Comparison of ENCODE assay signal across 7 mouse cellular contexts in the genomic region with DNA sequence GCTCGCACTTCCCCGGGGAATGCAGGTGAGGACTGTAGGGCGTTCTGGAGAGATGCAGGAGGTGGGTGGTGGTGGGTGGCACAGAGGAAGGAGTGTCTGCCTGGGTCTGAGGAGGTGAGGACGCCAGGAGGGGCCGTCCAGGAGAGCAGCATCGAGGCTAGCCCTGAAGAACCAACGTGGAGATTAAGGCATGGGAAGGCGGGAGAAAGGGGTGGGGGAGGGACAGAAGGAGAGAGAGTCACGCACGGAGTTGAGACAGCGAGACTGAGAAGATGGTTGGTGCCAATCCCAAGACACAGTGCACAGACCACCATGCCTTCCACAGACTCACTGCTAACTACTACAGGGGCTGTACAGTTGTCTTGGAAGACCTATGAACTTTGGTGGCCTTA. TPM values are rescaled to one million over a fixed set of nuclear protein-coding genes. Genes with fewer than 3 reads are reported as not detected.
A peak's percentile ranks its signal among the peaks of the same experiment; 100 is the strongest.
DNase-seq lines count a peak whose midpoint lies in the region; ATAC-seq and TF ChIP-seq lines count a peak whose summit lies in the region.

No protein-coding gene starts in this region.

- H3K4me2 ChIP-seq in lung, postnatal 0 days (replicated peaks; ENCODE audit: low read depth, low read length), result peak overlapping the region; percentile 83
- H3K4me2 ChIP-seq in forebrain, embryonic 14.5 days (ENCODE audit: low read length), result peak overlapping the region; percentile 52
- H3K4me2 ChIP-seq in liver, embryonic 14.5 days (ENCODE audit: low read depth), result peak overlapping the region; percentile 60
- peak overlapping the region; percentile 79 for H3K4me2 ChIP-seq in stomach, embryonic 16.5 days (ENCODE audit: low read depth, low read length)

- TF ChIP-seq CTCF in lung, postnatal 0 days (IDR thresholded peaks at IDR 0.05), result no peak
- no peak for TF ChIP-seq CTCF in liver, embryonic 14.5 days (IDR thresholded peaks at IDR 0.05; ENCODE audit: low read depth)

- H3K9me3 ChIP-seq in lung, postnatal 0 days (ENCODE audit: low read length), result no peaks in the 10 kb centered on the region
- H3K9me3 ChIP-seq in forebrain, embryonic 14.5 days (replicated peaks; ENCODE audit: control insufficient read depth, low read length), result no peaks in the 10 kb centered on the region
- no peaks in the 10 kb centered on the region for H3K9me3 ChIP-seq in liver, embryonic 14.5 days (ENCODE audit: control insufficient read depth, low read length)
- no peaks in the 10 kb centered on the region for H3K9me3 ChIP-seq in stomach, embryonic 16.5 days (replicated peaks; ENCODE audit: control insufficient read depth, low read length)

- H3K36me3 ChIP-seq in lung, postnatal 0 days (ENCODE audit: insufficient read depth, low read length), result no peaks in the 10 kb centered on the region
- H3K36me3 ChIP-seq in forebrain, embryonic 14.5 days (ENCODE audit: control insufficient read depth, insufficient read depth, low read length), result no peaks in the 10 kb centered on the region
- H3K36me3 ChIP-seq in liver, embryonic 14.5 days (replicated peaks; ENCODE audit: control insufficient read depth, insufficient read depth, low read depth), result no peaks in the 10 kb centered on the region
- H3K36me3 ChIP-seq in stomach, embryonic 16.5 days (ENCODE audit: control insufficient read depth, insufficient read depth, low read length), result no peaks in the 10 kb centered on the region

- H3K9ac ChIP-seq in lung, postnatal 0 days (replicated peaks; ENCODE audit: low read depth), result peak overlapping the region; percentile 40; the same call in 1 of the 2 replicates
- H3K9ac ChIP-seq in forebrain, embryonic 14.5 days (ENCODE audit: low read length), result no peak overlapping the region
- 0 out of 2 replicates have a peak overlapping the region, but pooled peaks have one; percentile 18 for H3K9ac ChIP-seq in liver, embryonic 14.5 days (replicated peaks)
- H3K9ac ChIP-seq in stomach, embryonic 16.5 days (ENCODE audit: low read length), result peak overlapping the region; percentile 68

- no peak for DNase-seq in lung, postnatal 0 days (ENCODE audit: low spot score)
- no peak for DNase-seq in lung, postnatal 4 days
- DNase-seq in forebrain, embryonic 14.5 days (ENCODE audit: low spot score), result no peak
- no peak for DNase-seq in liver, embryonic 14.5 days (ENCODE audit: low read depth in 3 of 3, low spot score in 3 of 3)
- DNase-seq in layer of hippocampus, adult 11-12 months (ENCODE audit: low spot score), result no peak
- DNase-seq in kidney, postnatal 25 days, result no peak

- peak overlapping the region; percentile 73 for H3K4me3 ChIP-seq in lung, postnatal 0 days (ENCODE audit: low read depth, low read length)
- peak overlapping the region; percentile 21; the same call in 1 of the 2 replicates for H3K4me3 ChIP-seq in forebrain, embryonic 14.5 days (ENCODE audit: low read depth, low read length)
- peak overlapping the region; percentile 28 to 52 for H3K4me3 ChIP-seq in liver, embryonic 14.5 days (ENCODE audit: insufficient read depth in 1 of 2, low read depth in 2 of 2, low read length in 2 of 2)
- peak overlapping the region; percentile 56 for H3K4me3 ChIP-seq in stomach, embryonic 16.5 days (replicated peaks; ENCODE audit: low read length)

- WGBS in lung, postnatal 0 days, result 9% methylated on average over 11 of the region's 11 CpGs
- 7% methylated on average over 11 of the region's 11 CpGs for WGBS in forebrain, embryonic 14.5 days
- WGBS in liver, embryonic 14.5 days (ENCODE audit: insufficient replicate concordance), result 10% methylated on average over 11 of the region's 11 CpGs
- WGBS in stomach, embryonic 16.5 days, result 8% methylated on average over 11 of the region's 11 CpGs

- H3K4me1 ChIP-seq in lung, postnatal 0 days (ENCODE audit: insufficient read depth, low read depth, low read length), result no peaks in the 10 kb centered on the region
- H3K4me1 ChIP-seq in forebrain, embryonic 14.5 days (ENCODE audit: control insufficient read depth, insufficient read depth, low read length), result no peaks in the 10 kb centered on the region
- H3K4me1 ChIP-seq in liver, embryonic 14.5 days (replicated peaks; ENCODE audit: control insufficient read depth in 2 of 2, insufficient read depth in 2 of 2, low read length in 1 of 2), result no peaks in the 10 kb centered on the region
- peaks cover 10% of the 10 kb centered on the region for H3K4me1 ChIP-seq in stomach, embryonic 16.5 days (ENCODE audit: control insufficient read depth, insufficient read depth, low read length)

- 0 out of 2 replicates have a peak, but pooled peaks cover 7% of the 10 kb centered on the region for H3K27me3 ChIP-seq in lung, postnatal 0 days (replicated peaks; ENCODE audit: insufficient read depth, low read length)
- H3K27me3 ChIP-seq in forebrain, embryonic 14.5 days (replicated peaks; ENCODE audit: control insufficient read depth, insufficient read depth, low read length), result peaks cover 44% of the 10 kb centered on the region
- peaks cover 32% of the 10 kb centered on the region for H3K27me3 ChIP-seq in liver, embryonic 14.5 days (ENCODE audit: control insufficient read depth, insufficient read depth, low read length)
- H3K27me3 ChIP-seq in stomach, embryonic 16.5 days (ENCODE audit: control insufficient read depth, insufficient read depth, low read length), result peaks cover 34% of the 10 kb centered on the region

- no peak overlapping the region for H3K27ac ChIP-seq in lung, postnatal 0 days (ENCODE audit: low read length)
- no peak overlapping the region for H3K27ac ChIP-seq in forebrain, embryonic 14.5 days (ENCODE audit: low read depth, low read length)
- no peak overlapping the region for H3K27ac ChIP-seq in liver, embryonic 14.5 days
- no peak overlapping the region for H3K27ac ChIP-seq in stomach, embryonic 16.5 days (ENCODE audit: low read length)

- no peak for TF ChIP-seq EP300 in lung, postnatal 0 days (IDR thresholded peaks at IDR 0.05)
- no peak for TF ChIP-seq EP300 in liver, embryonic 14.5 days (IDR thresholded peaks at IDR 0.05; ENCODE audit: low read depth)

- 0 out of 2 replicates have a peak, but pooled peaks have one; percentile 6 for ATAC-seq in lung, postnatal 0 days
- no peak for ATAC-seq in forebrain, embryonic 14.5 days
- ATAC-seq in liver, embryonic 14.5 days (ENCODE audit: insufficient read depth), result no peak
- no peak for ATAC-seq in stomach, embryonic 16.5 days (ENCODE audit: insufficient read depth, low FRiP score)

RNA-seq across cellular contexts. Expression of gene Psmb8, which starts 1.0 kb away (rescaled TPM):
- 54.9 and 58.6 TPM in 2 replicates for polyA plus RNA-seq in lung, postnatal 0 days (2015; fragmentation: Nextera tagmentation; extraction: Ambion mirVana)
- 1.8 and 2.7 TPM in 2 replicates for polyA plus RNA-seq in forebrain, embryonic 14.5 days (2014; fragmentation: Nextera tagmentation; extraction: Ambion mirVana)
- 9.5 and 11.8 TPM in 2 replicates for polyA plus RNA-seq in liver, embryonic 14.5 days (2012; rRNA removed)
- 18.8 and 21.7 TPM in 2 replicates for polyA plus RNA-seq in liver, embryonic 14.5 days (2014; fragmentation: Nextera tagmentation; extraction: Ambion mirVana)
- polyA plus RNA-seq in stomach, embryonic 16.5 days (2015; fragmentation: Nextera tagmentation; extraction: Ambion mirVana), result 14.7 and 15.4 TPM in 2 replicates

RNA-seq across cellular contexts. Expression of gene Tap2, which starts 4.8 kb away (rescaled TPM):
- 23.9 and 26.1 TPM in 2 replicates for polyA plus RNA-seq in lung, postnatal 0 days (2015; fragmentation: Nextera tagmentation; extraction: Ambion mirVana)
- 0.28 and 0.61 TPM in 2 replicates for polyA plus RNA-seq in forebrain, embryonic 14.5 days (2014; fragmentation: Nextera tagmentation; extraction: Ambion mirVana)
- polyA plus RNA-seq in liver, embryonic 14.5 days (2012; rRNA removed), result 2.1 and 2.9 TPM in 2 replicates
- polyA plus RNA-seq in liver, embryonic 14.5 days (2014; fragmentation: Nextera tagmentation; extraction: Ambion mirVana), result 3.1 and 4.9 TPM in 2 replicates
- polyA plus RNA-seq in stomach, embryonic 16.5 days (2015; fragmentation: Nextera tagmentation; extraction: Ambion mirVana), result 7.1 and 8.4 TPM in 2 replicates

RNA-seq across cellular contexts. Expression of gene Psmb9, which starts 11.0 kb away (rescaled TPM):
- 16.4 and 17.1 TPM in 2 replicates for polyA plus RNA-seq in lung, postnatal 0 days (2015; fragmentation: Nextera tagmentation; extraction: Ambion mirVana)
- 0.58 and 1.0 TPM in 2 replicates for polyA plus RNA-seq in forebrain, embryonic 14.5 days (2014; fragmentation: Nextera tagmentation; extraction: Ambion mirVana)
- polyA plus RNA-seq in liver, embryonic 14.5 days (2012; rRNA removed), result 3.8 and 5.8 TPM in 2 replicates
- polyA plus RNA-seq in liver, embryonic 14.5 days (2014; fragmentation: Nextera tagmentation; extraction: Ambion mirVana), result 6.0 and 7.5 TPM in 2 replicates
- 7.3 and 7.7 TPM in 2 replicates for polyA plus RNA-seq in stomach, embryonic 16.5 days (2015; fragmentation: Nextera tagmentation; extraction: Ambion mirVana)

RNA-seq across cellular contexts. Expression of gene Tap1, which starts 11.2 kb away (rescaled TPM):
- 11.6 and 12.6 TPM in 2 replicates for polyA plus RNA-seq in lung, postnatal 0 days (2015; fragmentation: Nextera tagmentation; extraction: Ambion mirVana)
- polyA plus RNA-seq in forebrain, embryonic 14.5 days (2014; fragmentation: Nextera tagmentation; extraction: Ambion mirVana), result 1.1 and 1.2 TPM in 2 replicates
- polyA plus RNA-seq in liver, embryonic 14.5 days (2012; rRNA removed), result 1.9 TPM in 2 replicates
- polyA plus RNA-seq in liver, embryonic 14.5 days (2014; fragmentation: Nextera tagmentation; extraction: Ambion mirVana), result 2.0 and 2.5 TPM in 2 replicates
- polyA plus RNA-seq in stomach, embryonic 16.5 days (2015; fragmentation: Nextera tagmentation; extraction: Ambion mirVana), result 8.7 and 9.1 TPM in 2 replicates

RNA-seq across cellular contexts. Expression of gene H2-Ob, which starts 40.2 kb away (rescaled TPM):
- polyA plus RNA-seq in lung, postnatal 0 days (2015; fragmentation: Nextera tagmentation; extraction: Ambion mirVana), result 0.43 and 1.2 TPM in 2 replicates
- 0.18 TPM in 1 of 2 replicates, not detected in the other for polyA plus RNA-seq in forebrain, embryonic 14.5 days (2014; fragmentation: Nextera tagmentation; extraction: Ambion mirVana)
- 0.13 and 0.20 TPM in 2 replicates for polyA plus RNA-seq in liver, embryonic 14.5 days (2012; rRNA removed)
- polyA plus RNA-seq in liver, embryonic 14.5 days (2014; fragmentation: Nextera tagmentation; extraction: Ambion mirVana), result 0.13 and 0.17 TPM in 2 replicates
- 0.37 and 0.39 TPM in 2 replicates for polyA plus RNA-seq in stomach, embryonic 16.5 days (2015; fragmentation: Nextera tagmentation; extraction: Ambion mirVana)

Comparison
In these comparisons a context has a peak if more than half of its experiments do, and no peak if none do; other contexts are left out.
1. H3K4me3 ChIP-seq: peak in every context shown above with its lines; median percentile 73 in lung, postnatal 0 days; 56 in stomach, embryonic 16.5 days; 40 in liver, embryonic 14.5 days; 21 in forebrain, embryonic 14.5 days.